Mouse (Mus musculus): ENCODE results near the gene Rffl. TPM values are rescaled to one million over a fixed set of nuclear protein-coding genes. Genes with fewer than 3 reads are reported as not detected.
A peak's percentile ranks its signal among the peaks of the same experiment; 100 is the strongest.
"Not testable (repeated sequence)": the region's sequence is repeated elsewhere in the genome, so short reads cannot be mapped to it uniquely, and the experiment has no call there.

Rffl gene
- total RNA-seq, 4 experiments from 2014 or later: 13.8 to 14.4 (median 14.3) TPM

DNA sequence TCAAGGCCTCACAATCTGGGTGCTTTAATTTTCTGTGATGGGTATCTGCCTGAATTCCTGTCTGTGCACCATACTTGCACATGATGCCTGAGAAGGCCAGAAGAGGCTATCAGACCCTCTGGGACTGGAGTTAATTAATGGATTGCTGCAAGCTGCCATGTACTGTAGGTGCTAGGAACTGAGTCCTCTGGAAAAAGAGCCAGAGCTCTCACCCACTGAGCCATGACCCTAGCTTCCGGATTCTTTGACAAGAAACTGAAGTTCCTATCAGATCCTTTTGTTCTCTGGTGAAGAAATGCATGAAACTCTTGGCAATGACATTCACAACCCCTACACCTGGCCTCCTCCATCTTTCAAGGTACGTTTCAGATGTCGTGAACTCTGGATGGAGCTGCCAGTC lies 24.1 kb downstream of the Rffl start:
- DNase-seq (ENCODE audit: low spot score in 2 of 2): no peak

DNA sequence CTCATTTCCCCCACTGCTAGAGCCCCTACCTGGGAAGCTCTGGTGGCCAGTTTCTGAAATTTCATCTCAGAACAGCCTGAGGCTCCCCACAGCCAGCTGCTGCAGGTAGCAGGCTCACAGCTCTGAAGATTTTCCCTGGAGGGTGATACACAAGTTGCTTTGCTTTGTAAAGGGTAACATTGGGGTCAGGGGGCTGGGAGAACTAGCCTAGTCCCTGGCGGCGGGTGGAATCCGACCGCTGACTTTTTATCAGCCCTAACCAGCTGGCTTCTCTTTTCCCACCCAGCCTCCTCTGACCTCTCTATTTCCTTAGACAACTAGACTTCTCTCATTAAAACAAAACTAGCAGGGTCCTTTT lies 25.0 kb downstream of the Rffl start:
- no peak for DNase-seq (ENCODE audit: low spot score in 2 of 2)

DNA sequence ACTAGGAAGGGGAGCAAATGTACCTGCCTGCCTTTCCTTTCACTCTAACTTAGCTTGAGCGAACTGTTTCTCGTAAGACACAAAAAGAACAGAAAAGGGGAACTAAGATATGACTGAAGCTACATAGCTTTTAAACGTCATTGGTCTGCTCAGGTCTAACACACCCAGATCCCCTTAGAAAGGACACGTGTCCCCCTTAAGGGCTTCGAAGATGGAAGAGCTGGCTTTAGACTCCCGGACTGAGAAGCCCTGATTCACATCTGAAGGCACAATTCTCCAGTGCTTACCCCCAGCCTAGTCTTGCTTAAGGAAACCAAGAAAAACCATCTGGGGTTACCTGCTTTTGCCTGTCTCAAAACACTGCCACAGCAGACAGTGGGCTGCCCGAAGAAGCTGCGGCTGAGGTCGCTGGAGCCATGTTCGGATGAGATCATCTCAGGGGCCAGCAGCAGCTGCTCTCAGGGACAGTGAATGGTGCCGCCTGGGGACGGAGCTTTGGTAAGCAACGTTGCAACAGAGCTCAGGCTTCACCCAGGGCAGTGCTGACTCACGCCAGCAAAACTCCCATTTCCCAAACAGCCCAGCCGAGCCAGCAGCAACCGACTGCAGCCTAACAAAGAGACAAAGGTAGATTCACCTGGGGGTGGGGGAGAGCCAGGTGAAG lies 25.5 kb downstream of the Rffl start:
- peak; percentile 20 to 62 for DNase-seq (ENCODE audit: low spot score in 2 of 2)

DNA sequence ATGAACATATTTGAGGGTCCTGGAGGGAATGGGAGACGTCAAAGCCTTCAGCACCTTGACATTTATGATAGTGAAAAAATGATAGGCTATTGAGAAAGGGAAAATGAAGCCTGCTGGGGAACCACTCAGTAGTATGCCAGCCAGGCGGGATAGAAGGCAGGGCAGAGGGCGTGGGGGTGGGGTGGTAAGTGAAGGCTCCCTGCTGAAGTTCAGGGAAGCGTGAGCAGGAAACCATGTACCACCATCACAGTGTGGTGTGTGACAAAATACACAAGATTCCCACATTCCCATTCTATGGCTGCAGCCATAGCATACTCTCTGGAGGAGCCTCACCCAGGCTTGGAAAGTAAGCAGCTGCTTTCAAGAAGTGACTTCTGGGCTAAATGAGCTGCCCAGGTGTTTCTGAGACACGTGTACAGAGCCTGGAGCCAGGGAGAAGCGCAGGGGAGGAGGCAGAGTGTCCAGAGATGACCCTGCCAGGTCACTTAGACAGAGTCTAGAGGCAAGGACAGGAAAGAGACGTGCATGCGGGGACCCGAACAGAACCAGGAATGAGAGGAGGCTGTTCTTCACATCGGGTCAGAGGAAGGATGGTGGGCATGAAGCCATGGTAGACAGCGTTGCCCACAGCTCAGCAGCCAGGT lies 26.1 kb downstream of the Rffl start:
- DNase-seq (ENCODE audit: low spot score in 2 of 2): no peak

DNA sequence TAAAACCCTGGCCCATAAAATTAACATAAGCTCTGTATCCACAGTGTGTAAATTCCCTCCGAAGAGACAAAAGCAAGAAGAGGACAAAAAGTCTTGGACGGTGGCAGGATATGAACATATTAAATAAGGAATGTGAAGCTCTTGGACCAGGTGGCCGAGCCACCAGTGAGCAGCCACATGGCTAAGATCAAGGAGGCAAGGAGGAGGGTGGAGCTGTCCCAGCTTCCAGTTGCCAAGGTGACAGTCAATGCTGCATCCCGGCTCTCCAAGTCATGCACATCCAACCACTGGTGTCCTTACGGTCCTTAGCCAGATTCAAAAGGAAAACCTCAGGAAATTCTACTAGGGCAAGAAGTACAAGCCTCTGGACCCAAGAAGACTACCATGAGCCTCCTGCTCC lies 32.5 kb downstream of the Rffl start:
- no peak for DNase-seq (ENCODE audit: low spot score in 2 of 2)

DNA sequence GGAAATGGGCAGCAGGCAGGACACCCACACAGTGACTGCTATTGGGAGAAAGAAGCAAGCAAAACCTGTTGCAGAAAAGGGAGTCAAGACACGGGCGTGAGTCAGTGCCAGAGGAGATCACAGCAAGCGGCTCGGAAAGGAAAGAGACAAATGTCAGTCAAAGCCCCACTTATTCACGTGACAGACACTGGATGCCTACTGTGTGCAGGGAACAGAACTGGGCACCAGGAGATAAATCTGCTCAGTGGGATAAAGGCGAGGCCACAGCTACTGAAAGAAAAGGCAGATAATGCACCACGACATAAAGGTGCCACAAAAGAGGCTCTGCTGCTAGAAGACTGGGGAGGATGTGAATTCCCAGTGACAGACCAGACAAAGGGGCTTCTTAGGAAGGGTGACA lies 33.2 kb downstream of the Rffl start:
- no peak for DNase-seq (ENCODE audit: low spot score in 2 of 2)

DNA sequence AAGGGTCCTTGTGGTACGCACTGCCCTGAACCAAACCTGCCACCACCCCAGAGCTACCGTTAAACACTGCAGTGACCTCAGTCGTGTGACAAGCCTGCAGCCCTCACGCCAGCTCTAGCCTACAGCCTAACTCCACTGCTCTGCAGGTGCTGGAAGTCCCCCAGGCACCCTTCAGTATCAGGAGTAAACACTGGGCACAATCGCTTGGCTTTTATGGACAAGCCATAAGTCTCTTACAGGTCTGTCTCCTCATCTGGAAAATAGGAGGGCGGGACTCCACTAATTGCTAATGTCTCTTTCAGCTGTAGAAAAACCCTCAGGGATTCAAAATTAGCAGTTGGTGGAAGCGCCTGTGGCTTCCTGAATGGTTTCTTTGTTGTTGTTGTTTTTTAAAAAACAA lies 33.8 kb downstream of the Rffl start:
- no peak for DNase-seq (ENCODE audit: low spot score in 2 of 2)

DNA sequence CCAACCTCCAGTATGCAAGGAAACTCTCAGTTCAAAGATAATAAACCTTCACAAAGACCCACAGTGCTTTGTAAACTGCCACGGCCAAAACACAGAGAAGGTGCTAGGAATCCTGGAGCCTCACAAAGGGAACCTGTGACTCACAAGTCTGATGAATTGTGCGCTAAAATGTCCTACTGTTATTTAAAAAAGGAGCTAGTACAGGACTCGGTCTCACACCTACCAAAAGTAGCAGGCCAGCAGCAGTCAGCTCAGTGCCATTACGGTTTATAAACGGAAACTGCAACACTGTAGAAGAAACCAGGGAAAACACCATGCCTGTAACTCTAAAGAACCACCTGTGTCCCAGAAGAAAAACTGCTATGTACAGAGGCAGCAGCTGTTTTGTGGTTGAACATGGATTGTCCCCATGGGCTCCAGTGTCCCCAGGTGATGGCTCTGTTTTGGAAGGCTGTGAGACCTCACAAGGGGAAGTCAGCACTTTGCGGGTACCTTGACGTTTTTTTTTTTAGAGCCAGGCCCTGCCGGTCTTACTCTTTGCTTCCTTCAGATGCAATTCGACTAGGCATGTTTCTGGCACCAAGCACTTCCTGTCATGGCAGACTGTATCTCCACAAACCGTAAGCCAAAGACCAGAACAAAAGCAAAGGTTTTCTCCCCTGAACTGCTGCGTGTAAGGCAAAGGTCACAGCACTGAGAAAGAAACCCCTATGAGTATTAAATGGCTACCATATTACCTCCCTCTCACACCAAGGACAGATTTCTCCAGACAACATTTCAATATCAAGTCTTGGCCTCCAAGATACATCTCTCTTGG lies 35.2 kb downstream of the Rffl start:
- DNase-seq (ENCODE audit: low spot score in 2 of 2): no peak

DNA sequence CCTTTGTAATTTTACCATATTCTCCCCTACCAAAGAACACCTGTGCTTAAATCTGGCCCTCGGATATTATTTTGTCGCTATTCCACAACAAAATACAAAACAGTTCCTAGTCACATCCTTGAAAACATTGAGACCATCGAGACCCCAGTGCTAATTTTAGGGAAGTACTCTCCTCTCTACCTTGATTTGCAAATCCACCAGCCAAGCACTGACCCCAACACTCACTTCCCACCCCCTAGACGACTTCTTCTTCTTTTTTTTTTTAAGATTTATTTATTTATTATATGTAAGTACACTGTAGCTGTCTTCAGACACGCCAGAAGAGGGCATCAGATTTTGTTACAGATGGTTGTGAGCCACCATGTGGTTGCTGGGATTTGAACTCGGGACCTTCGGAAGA lies 36.7 kb downstream of the Rffl start:
- not testable (repeated sequence) for DNase-seq (ENCODE audit: low spot score in 2 of 2)

DNA sequence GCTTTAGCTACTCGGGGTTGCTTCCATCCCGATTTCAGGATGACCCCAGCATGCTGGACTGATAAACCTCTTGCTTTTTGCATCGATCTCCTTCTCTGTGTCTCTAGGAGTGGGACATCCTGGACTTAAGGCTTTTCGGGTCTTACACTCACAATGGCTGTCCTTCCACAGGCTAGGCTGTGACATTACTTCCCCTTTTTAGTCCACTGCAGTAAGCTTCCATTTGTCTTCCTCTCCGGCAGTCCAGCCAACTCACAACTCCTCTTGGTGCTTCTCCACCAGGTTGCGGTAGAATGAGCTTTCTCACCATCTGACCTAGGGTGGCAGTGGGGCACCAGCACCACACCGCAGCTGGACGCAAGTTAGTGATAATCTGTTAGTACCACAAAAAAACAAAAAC lies 37.1 kb downstream of the Rffl start:
- DNase-seq (ENCODE audit: low spot score in 2 of 2): no peak

DNA sequence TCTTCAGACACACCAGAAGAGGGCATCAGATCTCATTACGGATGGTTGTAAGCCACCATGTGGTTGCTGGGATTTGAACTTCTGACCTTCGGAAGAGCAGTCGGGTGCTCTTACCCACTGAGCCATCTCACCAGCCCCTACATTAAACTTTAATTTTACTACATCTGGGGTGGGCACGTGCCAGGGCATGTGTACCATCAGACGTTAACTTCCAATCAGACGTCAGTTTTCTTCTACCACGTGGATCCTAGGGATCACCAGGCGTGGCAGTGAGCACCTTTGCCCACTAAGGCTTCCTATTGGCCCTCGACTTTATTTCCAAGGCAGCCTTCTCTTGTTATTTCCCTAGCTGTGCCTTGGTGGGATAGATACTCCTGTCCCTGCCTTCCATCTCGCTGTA lies 38.6 kb downstream of the Rffl start:
- DNase-seq (ENCODE audit: low spot score in 2 of 2): not testable (repeated sequence)

DNA sequence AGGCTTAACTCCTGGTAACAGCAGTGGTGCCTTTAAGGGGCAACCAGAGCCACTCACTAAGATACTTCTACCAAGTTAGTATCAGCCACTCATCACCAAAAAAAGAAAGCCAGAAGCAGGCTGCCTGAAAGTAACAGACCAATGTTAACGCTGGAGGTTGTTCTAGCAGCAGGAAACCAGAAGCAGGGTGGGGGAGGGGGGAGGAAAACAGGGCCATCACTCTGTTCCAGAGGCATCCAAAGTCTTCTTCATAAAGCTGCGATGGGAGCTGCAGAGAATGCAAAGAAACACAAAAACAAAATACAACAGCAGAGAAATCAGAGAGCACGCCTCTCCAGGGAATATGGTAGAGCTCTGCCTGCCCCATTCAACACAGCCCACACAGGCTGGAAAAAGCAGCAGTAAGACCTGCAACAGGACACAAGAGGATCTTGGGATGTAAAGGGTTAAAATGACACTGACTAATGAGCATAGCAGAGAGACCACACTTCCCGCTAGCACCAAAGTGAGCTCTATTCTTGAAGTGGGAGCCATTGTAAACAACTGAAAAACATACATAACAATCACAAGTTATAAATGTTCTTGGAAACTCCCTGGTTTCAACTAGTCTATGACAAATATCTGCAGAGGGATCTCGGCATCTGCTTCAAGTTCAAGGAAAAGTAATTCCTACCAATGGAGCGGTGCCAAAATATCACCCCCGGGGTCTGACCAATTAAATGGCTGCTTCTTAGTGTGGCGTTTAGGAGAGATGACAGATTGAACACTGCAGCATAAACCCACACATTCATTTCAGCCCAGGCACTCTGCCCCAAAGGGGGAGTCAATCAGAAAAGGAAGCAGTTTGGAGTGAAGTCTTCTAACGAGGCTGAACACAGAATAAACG lies 39.8 kb downstream of the Rffl start:
- DNase-seq (ENCODE audit: low spot score in 2 of 2): no peak

DNA sequence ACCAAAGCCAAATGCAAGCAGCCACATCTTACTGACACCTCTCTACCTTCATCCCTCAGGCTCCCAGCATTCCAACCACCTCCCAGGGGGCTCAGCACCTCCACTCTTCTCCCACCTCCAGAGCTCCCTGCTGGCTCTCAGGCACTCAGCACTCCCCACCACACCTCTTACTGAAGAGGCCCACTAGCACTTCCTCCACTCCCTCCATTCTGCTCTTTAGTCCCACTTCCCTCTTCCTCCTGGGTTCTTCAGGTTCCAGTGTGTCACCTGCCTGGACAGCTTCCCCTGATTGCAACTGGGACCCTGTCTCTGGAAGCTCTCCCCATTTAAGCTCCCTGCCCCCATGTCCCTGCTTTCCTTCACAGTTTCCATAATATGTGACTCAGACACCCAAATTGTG lies 44.2 kb downstream of the Rffl start:
- no peak for DNase-seq (ENCODE audit: low spot score in 2 of 2)

DNA sequence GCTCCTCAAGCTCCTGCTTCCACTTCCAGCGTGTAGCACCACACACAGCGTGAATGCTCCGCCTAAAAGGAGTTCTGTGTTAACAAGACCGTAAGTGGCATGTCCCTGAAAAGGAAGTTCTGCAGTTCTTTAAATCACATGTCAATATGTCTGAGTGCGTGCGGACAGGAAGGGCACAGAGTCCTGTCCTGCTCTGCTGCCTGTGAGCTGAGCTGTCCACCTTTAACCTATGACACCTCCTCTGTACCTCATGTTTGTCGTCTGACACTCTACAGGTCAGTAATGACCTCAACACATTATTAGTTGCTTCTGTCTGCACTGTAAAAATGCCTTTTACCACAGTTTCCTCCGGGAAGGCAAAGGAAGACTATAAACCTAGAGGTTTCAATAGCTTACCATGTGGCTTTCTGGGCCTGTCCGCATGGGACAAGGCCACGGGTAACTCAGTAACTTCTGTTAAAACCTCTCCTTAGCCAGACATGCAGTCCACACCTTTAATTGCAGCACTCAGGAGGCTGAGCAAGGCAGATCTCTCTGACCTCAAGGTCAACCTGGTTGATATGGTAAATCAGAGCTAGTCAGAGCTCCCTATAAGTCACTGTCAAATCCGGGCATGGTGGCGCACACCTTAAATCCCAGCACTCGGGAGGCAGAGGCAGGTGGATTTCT lies 50.1 kb downstream of the Rffl start:
- DNase-seq (ENCODE audit: low spot score in 2 of 2): no peak

DNA sequence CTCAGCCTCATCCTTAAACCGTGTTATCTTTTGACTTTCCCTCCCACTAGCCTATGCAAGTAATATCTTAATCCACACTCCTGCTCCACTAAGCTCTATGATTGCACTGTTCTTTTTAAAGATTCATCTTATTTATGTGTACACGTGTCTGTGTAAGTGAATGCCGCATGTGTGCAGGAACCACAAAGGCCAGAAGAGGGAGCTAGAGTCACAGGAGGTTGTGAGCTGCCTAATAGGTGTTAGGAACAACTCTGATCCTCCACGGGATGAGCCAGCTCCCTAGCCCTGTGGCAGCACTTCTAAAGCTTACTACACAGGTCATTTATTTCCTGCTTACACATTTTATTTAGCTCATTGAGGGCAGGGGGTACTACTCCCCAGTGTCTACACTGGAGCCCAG lies 51.7 kb downstream of the Rffl start:
- DNase-seq (ENCODE audit: low spot score in 2 of 2): no peak

DNA sequence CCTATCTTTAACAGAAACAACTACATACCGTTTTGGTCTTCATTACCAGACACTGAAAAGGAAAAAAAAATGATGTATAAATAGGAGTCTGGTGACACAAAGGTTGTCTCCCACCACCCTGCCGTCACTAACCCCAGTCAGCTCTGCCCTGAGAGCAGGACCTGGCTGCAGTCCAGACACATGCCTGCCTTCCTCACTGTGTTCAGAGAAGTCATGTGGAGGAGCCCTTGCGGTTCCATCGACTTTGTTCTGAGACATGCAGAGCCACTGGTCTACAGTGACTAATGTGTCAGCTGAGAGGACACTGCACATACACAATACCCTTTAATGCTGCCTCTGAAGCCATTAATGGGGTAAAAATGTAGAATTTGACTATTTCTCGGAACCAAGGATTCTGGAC lies 62.5 kb downstream of the Rffl start:
- DNase-seq (ENCODE audit: low spot score in 2 of 2): no peak

DNA sequence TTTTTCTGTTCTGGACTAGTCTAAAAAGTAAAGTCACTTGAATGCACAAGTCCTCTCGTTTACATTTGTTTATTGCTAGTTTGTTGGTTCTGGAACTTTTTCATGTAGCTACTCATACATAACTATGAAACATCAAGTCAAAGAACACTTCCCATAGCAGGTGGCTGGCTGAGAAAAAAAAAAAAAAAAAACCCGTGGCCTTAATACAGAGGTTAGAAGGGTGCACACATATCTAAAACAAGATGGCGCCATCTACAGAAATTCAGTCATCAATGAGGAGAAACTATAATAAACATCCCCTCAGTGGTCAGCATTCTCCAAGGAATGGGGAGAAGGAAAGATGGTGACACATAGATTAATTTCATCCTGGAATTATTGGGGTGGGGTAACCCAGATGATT lies 63.6 kb downstream of the Rffl start:
- no peak for DNase-seq (ENCODE audit: low spot score in 2 of 2)

DNA sequence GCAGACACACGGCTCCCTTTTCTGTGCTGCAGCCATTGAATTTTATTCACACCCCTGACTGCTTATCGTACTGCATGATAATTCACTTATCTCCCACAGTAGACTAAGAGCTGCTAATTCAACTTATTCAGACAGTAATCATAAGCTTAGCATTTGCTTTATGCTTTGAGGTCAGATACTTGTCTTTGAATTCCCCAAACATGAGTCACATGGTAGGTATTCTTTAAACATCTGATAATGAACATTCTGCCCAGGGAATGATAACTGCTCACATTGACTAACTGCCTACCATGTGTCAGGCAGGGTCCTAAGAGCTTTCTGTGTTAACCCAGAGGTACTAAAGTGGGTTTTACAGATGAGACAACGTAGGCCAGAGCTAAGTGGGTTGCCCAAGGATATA lies 64.4 kb downstream of the Rffl start:
- no peak for DNase-seq (ENCODE audit: low spot score in 2 of 2)

DNA sequence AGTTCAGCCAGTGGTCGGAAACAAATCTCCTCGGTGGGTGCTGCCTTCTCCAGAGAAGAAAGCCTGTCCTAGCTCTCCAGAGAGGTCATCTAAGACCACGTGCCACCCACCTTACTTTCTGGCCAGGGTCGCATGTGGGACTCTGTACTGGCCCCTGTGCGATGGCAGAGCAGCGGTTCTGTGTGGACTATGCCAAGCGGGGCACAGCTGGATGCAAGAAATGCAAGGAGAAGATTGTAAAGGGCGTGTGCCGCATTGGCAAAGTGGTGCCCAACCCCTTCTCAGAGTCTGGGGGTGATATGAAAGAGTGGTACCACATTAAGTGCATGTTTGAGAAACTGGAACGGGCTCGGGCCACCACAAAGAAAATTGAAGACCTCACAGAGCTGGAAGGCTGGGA lies 87.6 kb downstream of the Rffl start:
- no peak for DNase-seq (ENCODE audit: low spot score in 2 of 2)

DNA sequence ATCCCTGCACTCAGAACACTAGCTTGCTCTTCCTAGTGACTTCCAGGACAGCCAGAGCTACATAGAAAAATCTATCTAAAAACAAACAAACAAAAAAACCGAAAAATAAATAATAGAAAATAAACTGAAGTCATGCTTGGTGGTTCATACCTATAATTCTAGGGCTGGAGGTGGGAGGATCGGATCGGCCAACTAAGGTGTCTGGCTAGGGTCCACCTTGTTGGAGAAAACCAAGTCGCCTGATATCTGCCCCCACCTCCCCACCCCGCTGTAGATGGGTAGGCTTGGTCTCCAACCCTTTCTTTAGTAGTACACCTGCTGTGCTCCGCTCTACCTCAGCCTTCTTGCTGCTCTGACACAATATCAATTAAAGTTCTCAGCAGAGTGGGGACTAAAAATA lies 88.8 kb downstream of the Rffl start:
- DNase-seq (ENCODE audit: low spot score in 2 of 2): no peak

All from left cerebral cortex, adult 8-10 months (tissue).